Mouse (Mus musculus) embryonic facial prominence, embryonic 14.5 days (tissue): ENCODE measurements at regions not wholly inside any gene's neighbourhood (a gene's known extent, or its start where the extent isn't known, plus 50 kb on each side); places are given as distances from the start of the nearest gene placed in this dataset.
"Not testable (repeated sequence)": the region's sequence is repeated elsewhere in the genome, so short reads cannot be mapped to it uniquely, and the experiment has no call there.

Source experiments
- ATAC-seq: fragments of 200-750 bp; cut with Nextera tagmentation; 2 replicates; pipeline ENCODE4 v1.8.0; 2017; ENCODE audit warnings: low read depth, moderate number of reproducible peaks, moderate TSS enrichment
- DNase-seq: peaks from one replicate; pipeline ENCODE4 v3.0.0-alpha.2; 2015; ENCODE audit warnings: low spot score
- H3K27ac ChIP-seq: fragments of 300-500 bp; sonication (generic); replicated peaks from 2 replicates; pipeline ENCODE4 v1.5.1; 2014; ENCODE audit warnings: low read depth, mild to moderate bottlenecking, low read length, moderate library complexity
- H3K27me3 ChIP-seq: fragments of 300-500 bp; sonication (generic); replicated peaks from 2 replicates; pipeline ENCODE4 v1.6.1; 2014; ENCODE audit warnings: low read length; ENCODE audit not compliant: control insufficient read depth, insufficient read depth
- H3K36me3 ChIP-seq: fragments of 300-500 bp; sonication (generic); 2 replicates; pipeline ENCODE4 v1.6.1; 2014; ENCODE audit warnings: low read length, mixed read lengths; ENCODE audit not compliant: control insufficient read depth, insufficient read depth
- H3K4me1 ChIP-seq: fragments of 300-500 bp; sonication (generic); 2 replicates; pipeline ENCODE4 v1.6.1; 2014; ENCODE audit warnings: antibody characterized with exemption, low read length; ENCODE audit not compliant: control insufficient read depth, insufficient read depth
- H3K4me2 ChIP-seq: fragments of 300-500 bp; sonication (generic); 2 replicates; pipeline ENCODE4 v1.6.1; 2014; ENCODE audit warnings: low read depth, mild to moderate bottlenecking, low read length, moderate library complexity, mixed read lengths
- H3K4me3 ChIP-seq: fragments of 300-500 bp; sonication (generic); 2 replicates; pipeline ENCODE4 v1.5.1; 2014; ENCODE audit warnings: low read depth, mild to moderate bottlenecking, low read length
- H3K9ac ChIP-seq: fragments of 300-500 bp; sonication (generic); 2 replicates; pipeline ENCODE4 v1.6.1; 2014; ENCODE audit warnings: low read depth, mild to moderate bottlenecking, low read length, moderate library complexity, mixed read lengths
- H3K9me3 ChIP-seq: fragments of 300-500 bp; sonication (generic); 2 replicates; pipeline ENCODE4 v1.6.1; 2016; ENCODE audit warnings: low read length; ENCODE audit not compliant: control insufficient read depth
- WGBS: fragments of 180-500 bp; shearing (Covaris S2); extraction: QIAGEN DNeasy Blood & Tissue Kit; methylation state at CpG from one replicate; pipeline ENCODE4 v1.1.7; 2014; 5-methylcytosine and 5-hydroxymethylcytosine counted together

GRCm38 (mm10) chr8:89499831-89500230 is 455.9 kb upstream of the Sall1 start:
- Histone ChIP-seq H3K27me3 (no peaks in the 10 kb centered on the region), H3K4me3 (no peak overlapping the region), H3K36me3 (no peaks in the 10 kb centered on the region), H3K9me3 (no peaks in the 10 kb centered on the region), H3K4me1 (no peaks in the 10 kb centered on the region), H3K27ac (no peak overlapping the region), H3K4me2 (no peak overlapping the region), H3K9ac (no peak overlapping the region)
- 67% methylated on average over 6 of the region's 6 CpGs for WGBS
- ATAC-seq (peak; percentile 53; the same call in 1 of the 2 replicates), DNase-seq (peak; percentile 28)

GRCm38 (mm10) chr8:89498088-89498695 is 454.2 kb upstream of the Sall1 start:
- Histone ChIP-seq H3K4me3 (no peak overlapping the region), H3K9me3 (no peaks in the 10 kb centered on the region), H3K4me2 (no peak overlapping the region), H3K9ac (no peak overlapping the region), H3K27ac (no peak overlapping the region), H3K4me1 (no peaks in the 10 kb centered on the region), H3K27me3 (no peaks in the 10 kb centered on the region), H3K36me3 (no peaks in the 10 kb centered on the region)
- WGBS, result 28% methylated on average over 6 of the region's 6 CpGs
- DNase-seq (no peak), ATAC-seq (no peak)

GRCm38 (mm10) chr8:89492336-89492735 is 448.4 kb upstream of the Sall1 start:
- Histone ChIP-seq H3K4me1 (no peaks in the 10 kb centered on the region), H3K4me2 (no peak overlapping the region), H3K27ac (no peak overlapping the region), H3K36me3 (no peaks in the 10 kb centered on the region), H3K4me3 (no peak overlapping the region), H3K27me3 (no peaks in the 10 kb centered on the region), H3K9ac (no peak overlapping the region), H3K9me3 (no peaks in the 10 kb centered on the region)
- DNase-seq (no peak), ATAC-seq (no peak)

GRCm38 (mm10) chr8:89482481-89482880 is 438.5 kb upstream of the Sall1 start:
- not testable (repeated sequence) for DNase-seq, H3K4me2 ChIP-seq, H3K4me1 ChIP-seq, H3K36me3 ChIP-seq, H3K9ac ChIP-seq, H3K27ac ChIP-seq, H3K9me3 ChIP-seq, H3K4me3 ChIP-seq, ATAC-seq, H3K27me3 ChIP-seq
- 69% methylated on average over 1 of the region's 1 CpGs for WGBS

- H3K27ac ChIP-seq, result no peak overlapping the region
- ATAC-seq (no peak), DNase-seq (no peak)
- H3K36me3 ChIP-seq, result no peaks in the 10 kb centered on the region
- no peaks in the 10 kb centered on the region for H3K9me3 ChIP-seq
- H3K4me2 ChIP-seq, result no peak overlapping the region
- no peak overlapping the region for H3K9ac ChIP-seq
- 44% methylated on average over 4 of the region's 4 CpGs for WGBS
- no peaks in the 10 kb centered on the region for H3K27me3 ChIP-seq
- H3K4me1 ChIP-seq, result no peaks in the 10 kb centered on the region
- no peak overlapping the region for H3K4me3 ChIP-seq
Observed at GRCm38 (mm10) chr8:89476930-89477329, 433.0 kb upstream of the Sall1 start.

- WGBS, result 87% methylated on average over 5 of the region's 5 CpGs
- ATAC-seq (no peak), DNase-seq (no peak)
- H3K4me2 ChIP-seq, result no peak overlapping the region
- no peaks in the 10 kb centered on the region for H3K27me3 ChIP-seq
- no peaks in the 10 kb centered on the region for H3K9me3 ChIP-seq
- H3K4me1 ChIP-seq, result no peaks in the 10 kb centered on the region
- no peak overlapping the region for H3K4me3 ChIP-seq
- H3K9ac ChIP-seq, result no peak overlapping the region
- no peak overlapping the region for H3K27ac ChIP-seq
- no peaks in the 10 kb centered on the region for H3K36me3 ChIP-seq
Observed at GRCm38 (mm10) chr8:89471116-89471515, 427.2 kb upstream of the Sall1 start.

GRCm38 (mm10) chr8:89468782-89469220 is 424.8 kb upstream of the Sall1 start:
- ATAC-seq (no peak), DNase-seq (no peak)
- 84% methylated on average over 5 of the region's 5 CpGs for WGBS
- Histone ChIP-seq H3K4me3 (no peak overlapping the region), H3K27me3 (no peaks in the 10 kb centered on the region), H3K4me1 (no peaks in the 10 kb centered on the region), H3K9me3 (no peaks in the 10 kb centered on the region), H3K27ac (no peak overlapping the region), H3K9ac (no peak overlapping the region), H3K4me2 (no peak overlapping the region), H3K36me3 (no peaks in the 10 kb centered on the region)

- ATAC-seq (no peak), DNase-seq (no peak)
- H3K4me2 ChIP-seq, result no peak overlapping the region
Observed at GRCm38 (mm10) chr8:89465211-89465753, 421.3 kb upstream of the Sall1 start.

GRCm38 (mm10) chr8:89456517-89456916 is 412.6 kb upstream of the Sall1 start:
- WGBS, result 35% methylated on average over 4 of the region's 4 CpGs
- Histone ChIP-seq H3K4me2 (no peak overlapping the region), H3K36me3 (no peaks in the 10 kb centered on the region), H3K4me1 (no peaks in the 10 kb centered on the region), H3K9ac (no peak overlapping the region), H3K27me3 (peaks cover 7% of the 10 kb centered on the region; the same call in 1 of the 2 replicates), H3K9me3 (no peaks in the 10 kb centered on the region), H3K4me3 (no peak overlapping the region), H3K27ac (no peak overlapping the region)
- DNase-seq (no peak), ATAC-seq (no peak)

More at GRCm38 (mm10) chr8:89465211-89465753, 421.3 kb upstream of the Sall1 start:
- no peaks in the 10 kb centered on the region for H3K27me3 ChIP-seq
- H3K4me1 ChIP-seq, result no peaks in the 10 kb centered on the region
- H3K36me3 ChIP-seq, result no peaks in the 10 kb centered on the region
- H3K27ac ChIP-seq, result no peak overlapping the region
- WGBS, result 76% methylated on average over 13 of the region's 13 CpGs
- no peaks in the 10 kb centered on the region for H3K9me3 ChIP-seq
- H3K9ac ChIP-seq, result no peak overlapping the region
- H3K4me3 ChIP-seq, result no peak overlapping the region
